Mouse (Mus musculus) liver, postnatal 0 days (tissue): ENCODE measurements around the gene Rad51b.

Source experiments
- CTCF ChIP-seq: sonication (generic); IDR thresholded peaks from 2 replicates; pipeline ENCODE4 v1.5.1; 2016; ENCODE audit warnings: antibody characterized with exemption, low read depth
- EP300 ChIP-seq: IDR thresholded peaks from 2 replicates; pipeline ENCODE4 v1.6.1; 2016; ENCODE audit warnings: antibody characterized with exemption, low read depth, mild to moderate bottlenecking

GRCm38 (mm10) chr12:79809518-79809917, 512.4 kb downstream of the Rad51b start:
- TF ChIP-seq CTCF (no peak), EP300 (no peak)
